Mouse (Mus musculus) liver, embryonic 16.5 days (tissue): ENCODE results near the gene Gm4787. TPM values are rescaled to one million over a fixed set of nuclear protein-coding genes. Genes with fewer than 3 reads are reported as not detected.

Experiments
- ATAC-seq: fragments of 200-750 bp; cut with Nextera tagmentation; 2 replicates; pipeline ENCODE4 v1.8.0; 2017; ENCODE audit warnings: low read depth, mild to moderate bottlenecking, moderate number of reproducible peaks, moderate library complexity
- H3K27ac ChIP-seq: fragments of 300-500 bp; sonication (generic); 2 replicates; pipeline ENCODE4 v1.5.1; 2014; ENCODE audit warnings: mild to moderate bottlenecking, low read length
- H3K27me3 ChIP-seq: fragments of 300-500 bp; sonication (generic); 2 replicates; pipeline ENCODE4 v1.6.1; 2014; ENCODE audit warnings: low read depth, low read length, mixed read lengths; ENCODE audit not compliant: control insufficient read depth, insufficient read depth
- H3K36me3 ChIP-seq: fragments of 300-500 bp; sonication (generic); 2 replicates; pipeline ENCODE4 v1.6.1; 2014; ENCODE audit warnings: mild to moderate bottlenecking; ENCODE audit not compliant: control insufficient read depth, insufficient read depth
- H3K4me1 ChIP-seq: fragments of 300-500 bp; sonication (generic); 2 replicates; pipeline ENCODE4 v1.6.1; 2014; ENCODE audit warnings: low read depth, low read length, mixed read lengths; ENCODE audit not compliant: control insufficient read depth
- H3K4me2 ChIP-seq: fragments of 300-500 bp; sonication (generic); 2 replicates; pipeline ENCODE4 v1.6.1; 2014; ENCODE audit warnings: low read depth, low read length, mixed read lengths
- H3K4me3 ChIP-seq: fragments of 300-500 bp; sonication (generic); 2 replicates; pipeline ENCODE4 v1.5.1; 2014; ENCODE audit warnings: low read depth, mild to moderate bottlenecking, low read length
- H3K9ac ChIP-seq: fragments of 300-500 bp; sonication (generic); 2 replicates; pipeline ENCODE4 v1.6.1; 2014; ENCODE audit warnings: low read depth, low read length
- H3K9me3 ChIP-seq: fragments of 300-500 bp; sonication (generic); replicated peaks from 2 replicates; pipeline ENCODE4 v1.6.1; 2016; ENCODE audit warnings: low read length; ENCODE audit not compliant: control insufficient read depth
- WGBS: fragments of 180-500 bp; shearing (Covaris S2); extraction: QIAGEN DNeasy Blood & Tissue Kit; methylation state at CpG from one replicate; pipeline ENCODE4 v1.1.7; 2014; ENCODE audit not compliant: insufficient replicate concordance; 5-methylcytosine and 5-hydroxymethylcytosine counted together
- polyA plus RNA-seq: library from polyadenylated mRNA; unstranded; fragments of >200 nt; fragmentation: Nextera tagmentation; extraction: Ambion mirVana; gene quantifications from 2 replicates; pipeline ENCODE4 v1.2.1, GENCODE M21; 2015

Gene Gm4787
- polyA plus RNA-seq, 1 experiment from 2014 or later = 0.12 TPM

GRCm38 (mm10) chr12:81331046-81331638 is 48.1 kb downstream of the Gm4787 start:
- Histone ChIP-seq H3K4me1 (no peaks in the 10 kb centered on the region), H3K4me2 (no peak overlapping the region), H3K9me3 (no peaks in the 10 kb centered on the region), H3K27me3 (peaks cover 35% of the 10 kb centered on the region), H3K9ac (no peak overlapping the region), H3K36me3 (no peaks in the 10 kb centered on the region), H3K27ac (no peak overlapping the region), H3K4me3 (no peak overlapping the region)
- WGBS = 33% methylated on average over 5 of the region's 5 CpGs
- ATAC-seq = no peak

Other genes starting within 250 kb of the Gm4787 start
- gene Slc8a3, start 46.3 kb downstream of the Gm4787 start, polyA plus RNA-seq = 0.04 and 0.05 TPM in 2 replicates
- 0.09 and 0.24 TPM in 2 replicates for gene Adam4, start 42.5 kb upstream of the Gm4787 start, polyA plus RNA-seq
- gene Cox16, start 105.7 kb upstream of the Gm4787 start, polyA plus RNA-seq = 59.0 and 65.5 TPM in 2 replicates
- gene Gm20498, start 153.4 kb upstream of the Gm4787 start, polyA plus RNA-seq = 10.3 and 10.6 TPM in 2 replicates
- gene Synj2bp, start 153.4 kb upstream of the Gm4787 start, polyA plus RNA-seq = 12.7 and 14.2 TPM in 2 replicates
- gene Adam21, start 189.0 kb upstream of the Gm4787 start, polyA plus RNA-seq = not detected in 2 replicates
- gene Med6, start 215.5 kb upstream of the Gm4787 start, polyA plus RNA-seq = 29.8 and 34.2 TPM in 2 replicates